Mouse (Mus musculus): Measurements from ENCODE around the gene 1700029F12Rik.

GRCm38 (mm10) chr13:96997080-96997479 lies 37.1 kb downstream of the 1700029F12Rik start:
- TF ChIP-seq NRF1 (IDR thresholded peaks at IDR 0.05; ENCODE audit: low read depth, low read length) (no peak), CTCF (conservative IDR thresholded peaks at IDR 0.05 in 1 of 2, IDR thresholded peaks at IDR 0.05 in 1 of 2; ENCODE audit: low read depth in 2 of 2, low read length in 2 of 2) (no peak), MYC (IDR thresholded peaks at IDR 0.05; ENCODE audit: low read depth, low read length) (no peak), UBTF (IDR thresholded peaks at IDR 0.05; ENCODE audit: low read depth, low read length) (no peak), POLR2A (IDR thresholded peaks at IDR 0.05; ENCODE audit: low read depth, low read length) (no peak), IRF4 (IDR thresholded peaks at IDR 0.05; ENCODE audit: low read depth, low read length) (no peak)

All from CH12.LX (cell line).